Mouse (Mus musculus) frontal cortex, postnatal 10 days (tissue): Measurements from ENCODE around the gene Gm20605.

Experiments used
- DNase-seq, 2 experiments: peaks; one replicate each; pipeline ENCODE4 v3.0.0; 2022; ENCODE audit warnings: low spot score in 2 of 2, mixed read lengths in 1 of 2

The Gm20605 gene

DNA sequence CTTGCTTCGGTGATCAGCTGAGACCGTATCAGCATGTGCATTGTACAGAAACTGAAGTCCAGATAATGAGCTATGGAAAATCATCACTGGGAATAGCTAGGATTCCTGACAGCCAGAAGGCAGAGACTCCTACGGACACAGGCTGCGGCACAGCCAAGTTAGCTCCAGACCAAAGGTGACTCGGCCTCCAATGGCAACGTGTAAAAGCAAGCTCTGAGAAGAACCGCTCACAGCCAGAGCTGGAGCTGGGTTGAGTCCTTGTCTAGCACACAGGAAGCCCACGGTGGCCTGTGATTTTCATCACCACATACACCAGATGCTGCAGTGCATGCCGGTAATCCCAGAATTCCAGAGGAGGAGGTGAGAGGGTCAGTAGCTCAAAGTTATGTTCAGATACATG, 61.6 kb downstream of the Gm20605 start:
- no peak for DNase-seq

- DNase-seq, result no peak
Measured at GRCm38 (mm10) chr5:137691881-137692280, 62.9 kb downstream of the Gm20605 start.
